In the genomic region with DNA sequence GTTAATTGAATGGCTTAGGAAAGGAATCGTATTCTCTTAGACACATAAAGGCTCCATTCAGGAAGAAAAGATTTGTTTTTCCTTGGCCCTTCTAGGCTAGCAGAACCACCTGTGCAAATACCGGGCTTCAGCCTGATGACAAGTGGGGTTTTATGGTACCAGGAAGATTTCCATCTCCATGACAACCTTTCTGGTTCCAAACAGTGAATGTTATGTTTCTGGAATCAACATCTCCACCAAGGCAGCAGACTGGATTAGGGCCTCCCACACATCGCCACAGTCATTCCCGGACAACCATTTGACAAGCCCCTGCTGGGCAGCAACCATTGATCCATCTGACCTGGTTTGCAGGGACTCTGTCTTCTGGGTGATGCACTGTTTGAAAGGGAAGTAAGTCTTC, we compare ENCODE assay signal across 12 mouse cellular contexts.
DNase-seq lines count a peak whose midpoint lies in the region; ATAC-seq and TF ChIP-seq lines count a peak whose summit lies in the region.
"Had no signal": no experiment of that assay in that cellular context is flagged by ENCODE, and none has a peak within 500 bp of the region (broad histone marks: within the 10 kb centered on the region; RNA-seq: fewer than 3 reads in every experiment).

No protein-coding gene starts in this region.

- H3K4me1 ChIP-seq in forebrain, embryonic 12.5 days, result peaks cover 32% of the 10 kb centered on the region
- H3K4me1 ChIP-seq in forebrain, embryonic 10.5 days, result peaks cover 47% of the 10 kb centered on the region
- peaks cover 30% of the 10 kb centered on the region for H3K4me1 ChIP-seq in embryonic facial prominence, embryonic 14.5 days (ENCODE audit: control insufficient read depth, insufficient read depth, low read length)
- H3K4me1 ChIP-seq in limb, embryonic 14.5 days (ENCODE audit: control insufficient read depth, insufficient read depth, low read length), result peaks cover 39% of the 10 kb centered on the region
- H3K4me1 ChIP-seq in neural tube, embryonic 15.5 days, result peaks cover 20% of the 10 kb centered on the region

- intact Hi-C loops in heart, postnatal 10 days (cut with DNase I), result loop anchor here (5.0 kb wide), 1 partner anchor 591 kb away; a partner anchor contains a TSS

- H3K36me3 ChIP-seq in forebrain, embryonic 12.5 days (replicated peaks), result no peaks in the 10 kb centered on the region
- H3K36me3 ChIP-seq in forebrain, embryonic 10.5 days (replicated peaks), result no peaks in the 10 kb centered on the region
- H3K36me3 ChIP-seq in embryonic facial prominence, embryonic 14.5 days (ENCODE audit: control insufficient read depth, insufficient read depth, low read length), result no peaks in the 10 kb centered on the region
- H3K36me3 ChIP-seq in limb, embryonic 14.5 days (ENCODE audit: control insufficient read depth, insufficient read depth, low read length), result no peaks in the 10 kb centered on the region
- H3K36me3 ChIP-seq in neural tube, embryonic 15.5 days, result no peaks in the 10 kb centered on the region
- H3K36me3 ChIP-seq: G1E had no signal

- no peak overlapping the region for H3K9ac ChIP-seq in forebrain, embryonic 12.5 days
- no peak overlapping the region for H3K9ac ChIP-seq in embryonic facial prominence, embryonic 14.5 days (ENCODE audit: low read depth, low read length)
- H3K9ac ChIP-seq in limb, embryonic 14.5 days (ENCODE audit: low read depth, low read length, severe bottlenecking), result no peak overlapping the region
- no peak overlapping the region for H3K9ac ChIP-seq in neural tube, embryonic 15.5 days (replicated peaks)

- 0 out of 2 replicates have a peak, but pooled peaks have one; percentile 8 for ATAC-seq in forebrain, embryonic 12.5 days (ENCODE audit: low FRiP score)
- ATAC-seq in embryonic facial prominence, embryonic 14.5 days (ENCODE audit: low read depth), result 0 out of 2 replicates have a peak, but pooled peaks have one; percentile 19
- no peak for ATAC-seq in limb, embryonic 14.5 days (ENCODE audit: low FRiP score, low read depth)
- ATAC-seq in neural tube, embryonic 15.5 days (ENCODE audit: low FRiP score), result peak; percentile 19; the same call in 1 of the 2 replicates

- 5% methylated on average over 4 of the region's 4 CpGs for WGBS in forebrain, embryonic 12.5 days
- 11% methylated on average over 4 of the region's 4 CpGs for WGBS in forebrain, embryonic 10.5 days
- WGBS in embryonic facial prominence, embryonic 14.5 days, result 35% methylated on average over 4 of the region's 4 CpGs
- WGBS in limb, embryonic 14.5 days, result 24% methylated on average over 4 of the region's 4 CpGs
- WGBS in neural tube, embryonic 15.5 days, result 12% methylated on average over 4 of the region's 4 CpGs

- DNase-seq in forebrain, embryonic 10.5 days (ENCODE audit: extremely low spot score, low spot score), result no peak
- DNase-seq in embryonic facial prominence, embryonic 14.5 days (ENCODE audit: low spot score), result peak; percentile 48
- peak; percentile 54 for DNase-seq in limb, embryonic 14.5 days (ENCODE audit: low spot score)
- DNase-seq in heart, postnatal 10 days, result no peak
- DNase-seq in spleen, postnatal 36 days (ENCODE audit: low spot score in 2 of 2), result no peak
- DNase-seq in kidney, adult 9 months, result no peak
- DNase-seq: gastrocnemius, postnatal 25 days had no signal

- no peak overlapping the region for H3K27ac ChIP-seq in forebrain, embryonic 12.5 days
- H3K27ac ChIP-seq in forebrain, embryonic 10.5 days, result no peak overlapping the region
- H3K27ac ChIP-seq in embryonic facial prominence, embryonic 14.5 days (replicated peaks; ENCODE audit: low read depth, low read length), result no peak overlapping the region; the same call in 1 of the 2 replicates
- no peak overlapping the region for H3K27ac ChIP-seq in limb, embryonic 14.5 days (replicated peaks; ENCODE audit: low read depth, low read length)
- no peak overlapping the region for H3K27ac ChIP-seq in neural tube, embryonic 15.5 days (replicated peaks)

- H3K27me3 ChIP-seq in forebrain, embryonic 12.5 days, result peaks cover 45% of the 10 kb centered on the region
- H3K27me3 ChIP-seq in forebrain, embryonic 10.5 days (ENCODE audit: poor library complexity, severe bottlenecking), result peaks cover 35% of the 10 kb centered on the region
- no peaks in the 10 kb centered on the region for H3K27me3 ChIP-seq in embryonic facial prominence, embryonic 14.5 days (replicated peaks; ENCODE audit: control insufficient read depth, insufficient read depth, low read length)
- H3K27me3 ChIP-seq in limb, embryonic 14.5 days (ENCODE audit: control insufficient read depth, insufficient read depth, low read length), result no peaks in the 10 kb centered on the region
- no peaks in the 10 kb centered on the region; the same call in 1 of the 2 replicates for H3K27me3 ChIP-seq in neural tube, embryonic 15.5 days (replicated peaks)

- no peak for TF ChIP-seq POLR2A in limb, embryonic 14.5 days (IDR thresholded peaks at IDR 0.05; ENCODE audit: borderline replicate concordance, extremely low read depth, insufficient read depth, insufficient read length)

- no peak overlapping the region for H3K4me3 ChIP-seq in forebrain, embryonic 12.5 days (replicated peaks)
- H3K4me3 ChIP-seq in forebrain, embryonic 10.5 days, result no peak overlapping the region
- no peak overlapping the region for H3K4me3 ChIP-seq in embryonic facial prominence, embryonic 14.5 days (ENCODE audit: low read depth, low read length)
- H3K4me3 ChIP-seq in limb, embryonic 14.5 days (replicated peaks; ENCODE audit: low read length), result no peak overlapping the region
- H3K4me3 ChIP-seq in neural tube, embryonic 15.5 days (replicated peaks), result no peak overlapping the region
- H3K4me3 ChIP-seq: myocyte had no signal

- H3K4me2 ChIP-seq in forebrain, embryonic 12.5 days, result no peak overlapping the region
- H3K4me2 ChIP-seq in embryonic facial prominence, embryonic 14.5 days (ENCODE audit: low read depth, low read length), result no peak overlapping the region
- H3K4me2 ChIP-seq in limb, embryonic 14.5 days (replicated peaks; ENCODE audit: low read depth, low read length, severe bottlenecking), result no peak overlapping the region
- H3K4me2 ChIP-seq in neural tube, embryonic 15.5 days, result no peak overlapping the region
- H3K4me2 ChIP-seq: liver, embryonic 11.5 days had no signal

- H3K9me3 ChIP-seq in forebrain, embryonic 12.5 days, result no peaks in the 10 kb centered on the region
- H3K9me3 ChIP-seq in forebrain, embryonic 10.5 days, result no peaks in the 10 kb centered on the region
- H3K9me3 ChIP-seq in embryonic facial prominence, embryonic 14.5 days (ENCODE audit: control insufficient read depth, low read length), result no peaks in the 10 kb centered on the region
- H3K9me3 ChIP-seq in limb, embryonic 14.5 days (ENCODE audit: control insufficient read depth, low read length), result no peaks in the 10 kb centered on the region
- H3K9me3 ChIP-seq in neural tube, embryonic 15.5 days (replicated peaks), result no peaks in the 10 kb centered on the region

Comparison
In these comparisons a context has a peak if more than half of its experiments do, and no peak if none do; other contexts are left out.
1. DNase-seq: peak in embryonic facial prominence, embryonic 14.5 days (single experiment) and limb, embryonic 14.5 days (single experiment); none in forebrain, embryonic 10.5 days (single experiment), heart, postnatal 10 days (0 of 2), spleen, postnatal 36 days (0 of 2) and kidney, adult 9 months (single experiment).